Mouse (Mus musculus) myocyte (in vitro differentiated cells): ENCODE measurements around the gene Zfp790. TPM values are rescaled to one million over a fixed set of nuclear protein-coding genes. Genes with fewer than 3 reads are reported as not detected.
A peak's percentile ranks its signal among the peaks of the same experiment; 100 is the strongest.

ENCODE experiments used
- H3K27me3 ChIP-seq: one replicate; pipeline ENCODE4 v1.6.1; 2011; ENCODE audit not compliant: control insufficient read depth, insufficient read depth, insufficient read length
- H3K36me3 ChIP-seq: one replicate; pipeline ENCODE4 v1.6.1; 2011; ENCODE audit not compliant: control insufficient read depth, insufficient read depth
- H3K4me2 ChIP-seq: one replicate; pipeline ENCODE4 v1.6.1; 2011; ENCODE audit warnings: low read depth, control low read depth
- H3K4me3 ChIP-seq: one replicate; pipeline ENCODE4 v1.5.1; 2011; ENCODE audit warnings: mild to moderate bottlenecking, control low read depth, moderate library complexity
- H3K79me2 ChIP-seq: one replicate; pipeline ENCODE4 v1.6.1; 2011; ENCODE audit not compliant: control insufficient read depth, insufficient read depth
- H3ac ChIP-seq: one replicate; pipeline ENCODE4 v1.6.1; 2011; ENCODE audit not compliant: control insufficient read depth, insufficient read length
- CEBPB ChIP-seq: IDR thresholded peaks from 2 replicates; pipeline ENCODE4 v1.6.1; 2011; ENCODE audit warnings: mild to moderate bottlenecking, moderate library complexity; ENCODE audit not compliant: poor library complexity, insufficient read depth, severe bottlenecking
- E2F4 ChIP-seq: IDR thresholded peaks from one replicate; pipeline ENCODE4 v1.6.1; 2011; ENCODE audit warnings: mild to moderate bottlenecking, control low read depth, moderate library complexity; ENCODE audit not compliant: insufficient read depth
- MAX ChIP-seq: IDR thresholded peaks from one replicate; pipeline ENCODE4 v1.6.1; 2011; ENCODE audit warnings: low read depth, mild to moderate bottlenecking, control low read depth
- MYOD1 ChIP-seq, 3 experiments: IDR thresholded peaks; one replicate each; pipeline ENCODE4 v1.6.1; 2011; ENCODE audit warnings: control low read depth in 2 of 3, low read depth in 2 of 3, mild to moderate bottlenecking in 2 of 3, moderate library complexity in 1 of 3; ENCODE audit not compliant: insufficient read length in 2 of 3, control insufficient read depth in 1 of 3
- MYOG ChIP-seq, 3 experiments: IDR thresholded peaks; one replicate each; pipeline ENCODE4 v1.6.1; 2011; ENCODE audit warnings: control low read depth in 2 of 3, low read depth in 2 of 3, mild to moderate bottlenecking in 2 of 3; ENCODE audit not compliant: insufficient read length in 2 of 3, control insufficient read depth in 1 of 3, insufficient read depth in 1 of 3
- POLR2A ChIP-seq: IDR thresholded peaks from one replicate; pipeline ENCODE4 v1.6.1; 2011; ENCODE audit warnings: low read depth, mild to moderate bottlenecking, control low read depth, moderate library complexity; ENCODE audit not compliant: insufficient read length
- POLR2AphosphoS2 ChIP-seq: IDR thresholded peaks from one replicate; pipeline ENCODE4 v1.6.1; 2011; ENCODE audit warnings: low read depth, control low read depth; ENCODE audit not compliant: insufficient read length
- REST ChIP-seq: IDR thresholded peaks from one replicate; pipeline ENCODE4 v1.6.1; 2011; ENCODE audit warnings: mild to moderate bottlenecking, control low read depth, moderate library complexity; ENCODE audit not compliant: insufficient read depth, insufficient read length
- SRF ChIP-seq: IDR thresholded peaks from one replicate; pipeline ENCODE4 v1.6.1; 2011; ENCODE audit warnings: low read depth; ENCODE audit not compliant: control insufficient read depth, insufficient read length
- TCF12 ChIP-seq: IDR thresholded peaks from one replicate; pipeline ENCODE4 v1.6.1; 2011; ENCODE audit warnings: mild to moderate bottlenecking, control low read depth; ENCODE audit not compliant: poor library complexity, insufficient read depth, severe bottlenecking
- TCF3 ChIP-seq: IDR thresholded peaks from one replicate; pipeline ENCODE4 v1.6.1; 2011; ENCODE audit warnings: low read depth, control low read depth; ENCODE audit not compliant: insufficient read length
- USF1 ChIP-seq: IDR thresholded peaks from one replicate; pipeline ENCODE4 v1.6.1; 2011; ENCODE audit warnings: low read depth, mild to moderate bottlenecking, control low read depth, moderate library complexity
- polyA plus RNA-seq: library from polyadenylated mRNA; unstranded; fragments of >200 nt; fragmentation: generic; extraction: Trizol; gene quantifications from one replicate; pipeline ENCODE4 v1.2.1, GENCODE M21; 2012; ENCODE audit warnings: missing spikeins

Gene Zfp790
- polyA plus RNA-seq, 1 experiment, result 5.1 TPM

GRCm38 (mm10) chr7:29814381-29814780 lies 1.5 kb upstream of the Zfp790 start:
- TF ChIP-seq SRF (no peak), E2F4 (no peak), TCF3 (no peak), POLR2A (no peak), REST (no peak), MYOD1 (IDR thresholded peaks at IDR 0.05; ENCODE audit: control insufficient read depth in 1 of 3, insufficient read length in 2 of 3, low read depth in 2 of 3) (no peak), POLR2AphosphoS2 (no peak), CEBPB (no peak), MYOG (IDR thresholded peaks at IDR 0.05; ENCODE audit: control insufficient read depth in 1 of 3, insufficient read depth in 1 of 3, insufficient read length in 2 of 3, low read depth in 2 of 3) (no peak)
- H3K4me2 ChIP-seq, result peak overlapping the region; percentile 83
- no peak overlapping the region for H3ac ChIP-seq
- H3K27me3 ChIP-seq, result no peaks in the 10 kb centered on the region
- H3K4me3 ChIP-seq, result peak overlapping the region; percentile 63
- no peaks in the 10 kb centered on the region for H3K36me3 ChIP-seq
- H3K79me2 ChIP-seq, result peaks cover 18% of the 10 kb centered on the region

- Histone ChIP-seq H3K27me3 (no peaks in the 10 kb centered on the region), H3K36me3 (no peaks in the 10 kb centered on the region), H3K79me2 (peaks cover 26% of the 10 kb centered on the region), H3ac (peak overlapping the region; percentile 67), H3K4me3 (peak overlapping the region; percentile 63), H3K4me2 (peak overlapping the region; percentile 83)
- TF ChIP-seq POLR2AphosphoS2, result no peak
- no peak for TF ChIP-seq MYOG (IDR thresholded peaks at IDR 0.05; ENCODE audit: control insufficient read depth in 1 of 3, insufficient read depth in 1 of 3, insufficient read length in 2 of 3, low read depth in 2 of 3)
- TF ChIP-seq E2F4, result no peak
- TF ChIP-seq TCF12, result no peak
- no peak for TF ChIP-seq MAX
- no peak for TF ChIP-seq USF1
- no peak for TF ChIP-seq SRF
- TF ChIP-seq MYOD1 (IDR thresholded peaks at IDR 0.05; ENCODE audit: control insufficient read depth in 1 of 3, insufficient read length in 2 of 3, low read depth in 2 of 3), result no peak
- TF ChIP-seq REST, result no peak
- no peak for TF ChIP-seq POLR2A
- TF ChIP-seq CEBPB, result no peak
Measured at GRCm38 (mm10) chr7:29815061-29815784, 691 bp upstream of the Zfp790 start.

GRCm38 (mm10) chr7:29818619-29819254 lies 2.8 kb downstream of the Zfp790 start:
- Histone ChIP-seq H3K4me2 (peak overlapping the region; percentile 80), H3K27me3 (no peaks in the 10 kb centered on the region), H3K4me3 (peak overlapping the region; percentile 38), H3ac (no peak overlapping the region), H3K79me2 (peaks cover 31% of the 10 kb centered on the region), H3K36me3 (peaks cover 3% of the 10 kb centered on the region)
- TF ChIP-seq TCF12, result no peak
- no peak for TF ChIP-seq SRF
- TF ChIP-seq MYOD1 (IDR thresholded peaks at IDR 0.05; ENCODE audit: control insufficient read depth in 1 of 3, insufficient read length in 2 of 3, low read depth in 2 of 3), result no peak
- no peak for TF ChIP-seq TCF3
- TF ChIP-seq E2F4, result no peak
- no peak for TF ChIP-seq REST
- TF ChIP-seq POLR2AphosphoS2, result no peak
- no peak for TF ChIP-seq MYOG (IDR thresholded peaks at IDR 0.05; ENCODE audit: control insufficient read depth in 1 of 3, insufficient read depth in 1 of 3, insufficient read length in 2 of 3, low read depth in 2 of 3)
- no peak for TF ChIP-seq MAX
- TF ChIP-seq CEBPB, result no peak

GRCm38 (mm10) chr7:29828001-29828400 lies 12.1 kb downstream of the Zfp790 start:
- H3K4me3 ChIP-seq, result no peak overlapping the region
- no peaks in the 10 kb centered on the region for H3K79me2 ChIP-seq
- no peaks in the 10 kb centered on the region for H3K27me3 ChIP-seq
- H3K4me2 ChIP-seq, result no peak overlapping the region
- TF ChIP-seq CEBPB (no peak), MYOG (IDR thresholded peaks at IDR 0.05; ENCODE audit: control insufficient read depth in 1 of 3, insufficient read depth in 1 of 3, insufficient read length in 2 of 3, low read depth in 2 of 3) (no peak), REST (no peak), MYOD1 (IDR thresholded peaks at IDR 0.05; ENCODE audit: control insufficient read depth in 1 of 3, insufficient read length in 2 of 3, low read depth in 2 of 3) (no peak), MAX (no peak), TCF12 (no peak)
- H3K36me3 ChIP-seq, result peaks cover 45% of the 10 kb centered on the region
- no peak overlapping the region for H3ac ChIP-seq

- H3K4me2 ChIP-seq, result no peak overlapping the region
- H3K36me3 ChIP-seq, result peaks cover 50% of the 10 kb centered on the region
- no peak for TF ChIP-seq E2F4
- no peak for TF ChIP-seq TCF3
- no peak for TF ChIP-seq POLR2AphosphoS2
- no peak for TF ChIP-seq TCF12
- TF ChIP-seq CEBPB, result no peak
- no peak for TF ChIP-seq MYOD1 (IDR thresholded peaks at IDR 0.05; ENCODE audit: control insufficient read depth in 1 of 3, insufficient read length in 2 of 3, low read depth in 2 of 3)
- H3K27me3 ChIP-seq, result no peaks in the 10 kb centered on the region
- H3K4me3 ChIP-seq, result no peak overlapping the region
- H3K79me2 ChIP-seq, result no peaks in the 10 kb centered on the region
- H3ac ChIP-seq, result no peak overlapping the region
Measured at GRCm38 (mm10) chr7:29829804-29830203, 13.9 kb downstream of the Zfp790 start.
